Mouse (Mus musculus) stomach, embryonic 15.5 days (tissue): ENCODE results near the gene Rpl37a. TPM values are rescaled to one million over a fixed set of nuclear protein-coding genes. Genes with fewer than 3 reads are reported as not detected.

Experiments
- ATAC-seq: fragments of 200-750 bp; cut with Nextera tagmentation; 2 replicates; pipeline ENCODE4 v1.8.0; 2017; ENCODE audit warnings: low read depth, moderate number of reproducible peaks, moderate TSS enrichment; ENCODE audit not compliant: insufficient read depth, low FRiP score
- H3K27ac ChIP-seq: fragments of 300-500 bp; sonication (generic); 2 replicates; pipeline ENCODE4 v1.5.1; 2015; ENCODE audit warnings: mild to moderate bottlenecking, inconsistent platforms
- H3K27me3 ChIP-seq: fragments of 300-500 bp; sonication (generic); replicated peaks from 2 replicates; pipeline ENCODE4 v1.6.1; 2015; ENCODE audit warnings: inconsistent platforms
- H3K36me3 ChIP-seq: fragments of 300-500 bp; sonication (generic); 2 replicates; pipeline ENCODE4 v1.6.1; 2015; ENCODE audit warnings: inconsistent platforms
- H3K4me1 ChIP-seq: fragments of 300-500 bp; sonication (generic); 2 replicates; pipeline ENCODE4 v1.6.1; 2015; ENCODE audit warnings: inconsistent platforms
- H3K4me2 ChIP-seq: fragments of 300-500 bp; sonication (generic); 2 replicates; pipeline ENCODE4 v1.6.1; 2015; ENCODE audit warnings: mild to moderate bottlenecking, inconsistent platforms
- H3K4me3 ChIP-seq: fragments of 300-500 bp; sonication (generic); replicated peaks from 2 replicates; pipeline ENCODE4 v1.5.1; 2015; ENCODE audit warnings: inconsistent platforms
- H3K9ac ChIP-seq: fragments of 300-500 bp; sonication (generic); 2 replicates; pipeline ENCODE4 v1.6.1; 2015; ENCODE audit warnings: inconsistent platforms
- H3K9me3 ChIP-seq: fragments of 300-500 bp; sonication (generic); 2 replicates; pipeline ENCODE4 v1.6.1; 2016; ENCODE audit warnings: inconsistent platforms
- WGBS: fragments of 180-500 bp; shearing (Covaris S2); methylation state at CpG from one replicate; pipeline ENCODE4 v1.1.7; 2015; 5-methylcytosine and 5-hydroxymethylcytosine counted together
- polyA plus RNA-seq: library from polyadenylated mRNA; unstranded; fragments of >200 nt; fragmentation: Nextera tagmentation; extraction: Ambion mirVana; gene quantifications from 2 replicates; pipeline ENCODE4 v1.2.1, GENCODE M21; 2015

Gene Rpl37a
- polyA plus RNA-seq, 1 experiment from 2014 or later = 1,608 TPM

DNA sequence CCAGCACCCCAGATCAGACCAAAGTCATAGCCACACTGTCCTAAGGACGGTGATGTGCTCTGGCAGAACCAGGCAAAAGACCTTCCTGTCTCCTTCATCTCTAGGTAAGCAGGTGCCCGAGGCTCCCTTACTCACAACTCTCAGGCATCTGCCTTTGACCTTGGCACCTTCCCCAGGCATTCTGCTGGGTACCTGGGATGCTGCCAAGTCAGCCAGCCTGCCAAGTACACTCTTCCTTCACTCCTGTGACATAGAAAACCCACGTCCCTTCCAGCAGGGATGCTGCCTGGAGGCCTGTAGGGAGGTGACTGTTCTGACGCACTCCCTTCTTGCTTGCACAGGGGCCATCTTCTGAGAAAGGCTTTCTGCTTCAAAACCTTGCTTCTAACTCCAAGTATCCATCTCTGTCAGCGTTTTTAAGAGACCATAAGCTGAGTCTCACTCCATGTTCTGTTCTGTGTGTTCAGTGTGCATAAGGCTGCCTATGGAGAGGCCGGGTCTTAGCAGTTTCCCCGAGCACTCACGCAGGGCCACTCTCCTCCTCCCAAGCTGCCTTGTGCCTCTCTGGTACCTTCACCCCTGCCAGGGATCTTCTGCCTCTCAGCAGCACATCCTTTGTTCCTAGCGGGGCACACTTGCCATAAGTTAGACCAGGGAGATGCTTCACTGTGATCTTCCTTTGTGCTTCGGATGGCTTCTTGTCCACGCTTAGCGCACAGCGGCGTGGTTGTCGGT is 28.0 kb downstream of the Rpl37a start:
- no peak overlapping the region for H3K9ac ChIP-seq
- no peak for ATAC-seq
- peak overlapping the region; percentile 65; the same call in 1 of the 2 replicates for H3K27ac ChIP-seq
- H3K9me3 ChIP-seq = no peaks in the 10 kb centered on the region
- H3K4me3 ChIP-seq = no peak overlapping the region
- peaks cover 15% of the 10 kb centered on the region; the same call in 1 of the 2 replicates for H3K4me1 ChIP-seq
- no peak overlapping the region for H3K4me2 ChIP-seq
- 79% methylated on average over 15 of the region's 15 CpGs for WGBS
- no peaks in the 10 kb centered on the region for H3K27me3 ChIP-seq
- H3K36me3 ChIP-seq = no peaks in the 10 kb centered on the region

- 66% methylated on average over 10 of the region's 10 CpGs for WGBS
Observed at GRCm38 (mm10) chr1:72739681-72740063, 28.6 kb downstream of the Rpl37a start.

DNA sequence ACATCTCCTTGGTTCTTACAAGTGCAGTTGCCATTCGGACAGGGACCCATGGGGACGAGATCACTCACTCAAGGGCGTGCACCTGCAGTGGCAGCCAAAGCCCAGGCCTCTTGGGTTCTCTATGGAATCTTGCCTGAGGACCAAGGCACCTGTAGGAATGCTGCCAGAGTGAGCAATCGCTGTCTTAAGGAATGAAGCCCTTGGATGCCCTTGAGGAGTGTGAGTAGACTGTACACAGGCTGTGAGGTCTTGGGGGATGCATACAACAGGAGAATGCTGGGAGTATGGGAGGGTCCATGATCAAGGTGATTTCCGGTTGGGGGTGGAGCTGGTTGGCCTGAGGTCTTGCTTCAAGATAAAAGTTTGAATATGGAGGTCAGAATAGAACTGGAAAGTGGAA is 30.3 kb downstream of the Rpl37a start:
- WGBS = 88% methylated on average over 5 of the region's 5 CpGs
- Histone ChIP-seq H3K9ac (no peak overlapping the region), H3K36me3 (no peaks in the 10 kb centered on the region), H3K27me3 (no peaks in the 10 kb centered on the region), H3K4me3 (no peak overlapping the region), H3K9me3 (no peaks in the 10 kb centered on the region), H3K4me2 (no peak overlapping the region), H3K4me1 (peaks cover 13% of the 10 kb centered on the region; the same call in 1 of the 2 replicates), H3K27ac (no peak overlapping the region)
- ATAC-seq = no peak

More at GRCm38 (mm10) chr1:72739681-72740063, 28.6 kb downstream of the Rpl37a start:
- Histone ChIP-seq H3K4me3 (no peak overlapping the region), H3K9me3 (no peaks in the 10 kb centered on the region), H3K4me1 (peaks cover 15% of the 10 kb centered on the region; the same call in 1 of the 2 replicates), H3K4me2 (no peak overlapping the region), H3K36me3 (no peaks in the 10 kb centered on the region), H3K27ac (peak overlapping the region; percentile 65; the same call in 1 of the 2 replicates), H3K27me3 (no peaks in the 10 kb centered on the region), H3K9ac (no peak overlapping the region)
- no peak for ATAC-seq

DNA sequence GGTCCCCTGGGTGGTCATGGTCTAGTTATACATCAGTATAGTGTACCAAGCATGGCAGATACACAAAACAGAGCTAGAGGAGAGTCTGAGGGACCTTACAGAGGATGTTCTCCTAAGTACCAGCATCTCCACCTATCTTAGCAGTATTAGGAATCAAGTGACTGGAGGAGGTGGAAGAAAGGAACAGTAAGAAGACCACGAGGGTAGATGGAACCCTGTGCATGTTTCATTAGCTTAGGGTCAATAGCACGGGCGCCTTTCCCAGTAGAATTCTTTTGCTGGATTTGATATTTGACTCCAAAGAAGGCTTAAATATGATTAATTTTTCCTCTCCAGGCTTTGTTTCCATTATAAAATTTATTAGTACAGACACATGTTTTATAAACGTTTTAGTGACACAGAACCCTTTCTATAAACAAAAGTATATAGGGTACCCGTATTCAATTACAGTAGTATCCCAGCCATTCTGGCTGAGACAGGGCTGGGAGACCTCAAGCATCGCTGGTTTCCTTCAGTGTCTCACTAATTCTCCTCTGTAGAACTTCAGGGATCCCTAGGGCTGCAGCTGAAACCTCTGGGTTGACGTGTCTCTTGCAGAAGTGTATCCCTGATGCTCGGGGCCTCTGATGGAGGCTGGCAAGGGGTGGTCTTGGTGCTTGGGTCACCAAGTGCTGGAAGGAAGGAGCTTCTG is 33.9 kb downstream of the Rpl37a start:
- peak overlapping the region; percentile 88 for H3K27ac ChIP-seq
- no peaks in the 10 kb centered on the region for H3K9me3 ChIP-seq
- 40% methylated on average over 8 of the region's 8 CpGs for WGBS
- H3K36me3 ChIP-seq = no peaks in the 10 kb centered on the region
- ATAC-seq = peak; percentile 72
- H3K4me2 ChIP-seq = no peak overlapping the region; the same call in 1 of the 2 replicates
- no peaks in the 10 kb centered on the region for H3K27me3 ChIP-seq
- no peaks in the 10 kb centered on the region for H3K4me1 ChIP-seq
- no peak overlapping the region for H3K9ac ChIP-seq
- H3K4me3 ChIP-seq = no peak overlapping the region

DNA sequence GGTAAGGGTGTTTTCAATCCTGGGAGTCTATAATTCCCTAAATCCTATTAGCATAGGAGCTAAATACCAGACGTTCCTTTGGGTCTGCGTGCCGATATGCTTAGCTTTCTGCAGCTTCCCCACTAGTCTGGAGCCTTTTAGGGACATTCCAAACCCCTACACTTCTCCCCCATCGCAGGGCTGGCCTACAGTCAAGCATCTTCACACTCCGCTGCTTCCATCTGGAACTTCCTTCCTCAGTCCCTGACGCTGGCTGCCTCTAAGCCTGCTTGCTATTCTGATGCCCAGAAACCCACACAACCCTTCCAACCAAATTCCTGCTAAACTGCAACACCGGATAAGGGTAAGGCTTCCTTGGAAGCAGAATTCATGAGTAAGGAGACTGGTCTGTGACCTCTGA is 35.3 kb downstream of the Rpl37a start:
- Histone ChIP-seq H3K27ac (peak overlapping the region; percentile 88), H3K4me1 (no peaks in the 10 kb centered on the region), H3K9ac (no peak overlapping the region), H3K27me3 (no peaks in the 10 kb centered on the region), H3K4me2 (no peak overlapping the region), H3K4me3 (no peak overlapping the region), H3K9me3 (no peaks in the 10 kb centered on the region), H3K36me3 (no peaks in the 10 kb centered on the region)
- ATAC-seq = no peak
- 57% methylated on average over 7 of the region's 7 CpGs for WGBS

- Histone ChIP-seq H3K27ac (no peak overlapping the region), H3K27me3 (no peaks in the 10 kb centered on the region), H3K9me3 (no peaks in the 10 kb centered on the region), H3K4me1 (no peaks in the 10 kb centered on the region), H3K9ac (no peak overlapping the region), H3K4me3 (no peak overlapping the region), H3K36me3 (no peaks in the 10 kb centered on the region), H3K4me2 (no peak overlapping the region)
- ATAC-seq = no peak
- 75% methylated on average over 7 of the region's 7 CpGs for WGBS
Observed at GRCm38 (mm10) chr1:72751371-72751781, 40.3 kb downstream of the Rpl37a start.

GRCm38 (mm10) chr1:72753211-72753610 is 42.1 kb downstream of the Rpl37a start:
- H3K4me2 ChIP-seq = no peak overlapping the region
- no peaks in the 10 kb centered on the region for H3K9me3 ChIP-seq
- H3K27me3 ChIP-seq = no peaks in the 10 kb centered on the region
- ATAC-seq = no peak
- 80% methylated on average over 6 of the region's 6 CpGs for WGBS
- no peak overlapping the region for H3K4me3 ChIP-seq
- H3K27ac ChIP-seq = no peak overlapping the region
- H3K36me3 ChIP-seq = no peaks in the 10 kb centered on the region
- no peak overlapping the region for H3K9ac ChIP-seq
- H3K4me1 ChIP-seq = no peaks in the 10 kb centered on the region

GRCm38 (mm10) chr1:72755227-72755626 is 44.1 kb downstream of the Rpl37a start:
- Histone ChIP-seq H3K4me1 (no peaks in the 10 kb centered on the region), H3K27ac (no peak overlapping the region), H3K9me3 (no peaks in the 10 kb centered on the region), H3K36me3 (no peaks in the 10 kb centered on the region), H3K27me3 (no peaks in the 10 kb centered on the region), H3K4me2 (no peak overlapping the region), H3K4me3 (no peak overlapping the region), H3K9ac (no peak overlapping the region)
- ATAC-seq = no peak
- 82% methylated on average over 8 of the region's 8 CpGs for WGBS

- Histone ChIP-seq H3K36me3 (no peaks in the 10 kb centered on the region), H3K9me3 (no peaks in the 10 kb centered on the region), H3K4me1 (no peaks in the 10 kb centered on the region), H3K27ac (no peak overlapping the region), H3K4me2 (no peak overlapping the region), H3K27me3 (no peaks in the 10 kb centered on the region), H3K4me3 (no peak overlapping the region), H3K9ac (no peak overlapping the region)
- no peak for ATAC-seq
- WGBS = 50% methylated on average over 2 of the region's 2 CpGs
Observed at GRCm38 (mm10) chr1:72755801-72756200, 44.7 kb downstream of the Rpl37a start.

- no peak for ATAC-seq
- H3K4me1 ChIP-seq = no peaks in the 10 kb centered on the region; the same call in 1 of the 2 replicates
- H3K9ac ChIP-seq = no peak overlapping the region
- no peaks in the 10 kb centered on the region for H3K9me3 ChIP-seq
- no peaks in the 10 kb centered on the region for H3K27me3 ChIP-seq
- 80% methylated on average over 6 of the region's 6 CpGs for WGBS
- no peaks in the 10 kb centered on the region for H3K36me3 ChIP-seq
- no peak overlapping the region for H3K4me3 ChIP-seq
- no peak overlapping the region for H3K27ac ChIP-seq
- no peak overlapping the region for H3K4me2 ChIP-seq
Observed at GRCm38 (mm10) chr1:72759758-72760157, 48.7 kb downstream of the Rpl37a start.
